Mouse (Mus musculus) heart, embryonic 11.5 days (tissue): Measurements from ENCODE around the gene Tmem158. TPM values are rescaled to one million over a fixed set of nuclear protein-coding genes. Genes with fewer than 3 reads are reported as not detected.

Source experiments
- ATAC-seq: fragments of 200-750 bp; cut with Nextera tagmentation; replicated peaks from 2 replicates; pipeline ENCODE4 v1.8.0; 2017; ENCODE audit warnings: moderate library complexity; ENCODE audit not compliant: insufficient number of reproducible peaks, low FRiP score, low TSS enrichment
- H3K27ac ChIP-seq: fragments of 300-500 bp; sonication (generic); 2 replicates; pipeline ENCODE4 v1.5.1; 2014; ENCODE audit warnings: mild to moderate bottlenecking, low read depth, low read length
- H3K27me3 ChIP-seq: fragments of 300-500 bp; sonication (generic); 2 replicates; pipeline ENCODE4 v1.6.1; 2014; ENCODE audit warnings: mild to moderate bottlenecking, low read length, mixed read lengths; ENCODE audit not compliant: control insufficient read depth, insufficient read depth
- H3K36me3 ChIP-seq: fragments of 300-500 bp; sonication (generic); 2 replicates; pipeline ENCODE4 v1.6.1; 2014; ENCODE audit warnings: mild to moderate bottlenecking, low read length, moderate library complexity, mixed read lengths; ENCODE audit not compliant: control insufficient read depth, insufficient read depth
- H3K4me1 ChIP-seq: fragments of 300-500 bp; sonication (generic); 2 replicates; pipeline ENCODE4 v1.6.1; 2014; ENCODE audit warnings: low read length; ENCODE audit not compliant: control insufficient read depth, insufficient read depth
- H3K4me2 ChIP-seq: fragments of 300-500 bp; sonication (generic); 2 replicates; pipeline ENCODE4 v1.6.1; 2014; ENCODE audit warnings: mild to moderate bottlenecking, moderate library complexity
- H3K4me3 ChIP-seq: fragments of 300-500 bp; sonication (generic); 2 replicates; pipeline ENCODE4 v1.5.1; 2014; ENCODE audit warnings: low read depth, low read length
- H3K9ac ChIP-seq: fragments of 300-500 bp; sonication (generic); 2 replicates; pipeline ENCODE4 v1.6.1; 2014; ENCODE audit warnings: mild to moderate bottlenecking, low read depth, low read length, moderate library complexity
- H3K9me3 ChIP-seq: fragments of 300-500 bp; sonication (generic); replicated peaks from 2 replicates; pipeline ENCODE4 v1.6.1; 2016; ENCODE audit warnings: low read length; ENCODE audit not compliant: control insufficient read depth
- WGBS: fragments of 180-500 bp; shearing (Covaris S2); extraction: QIAGEN DNeasy Blood & Tissue Kit; methylation state at CpG from one replicate; pipeline ENCODE4 v1.1.7; 2014; ENCODE audit not compliant: insufficient replicate concordance; 5-methylcytosine and 5-hydroxymethylcytosine counted together
- polyA plus RNA-seq: library from polyadenylated mRNA; unstranded; fragments of >200 nt; fragmentation: Nextera tagmentation; extraction: Ambion mirVana; gene quantifications from 2 replicates; pipeline ENCODE4 v1.2.1, GENCODE M21; 2014

Gene Tmem158
- polyA plus RNA-seq, 1 experiment from 2014 or later = 2.2 TPM

- no peak overlapping the region for H3K4me2 ChIP-seq
- no peak overlapping the region for H3K4me3 ChIP-seq
- 66% methylated on average over 3 of the region's 3 CpGs for WGBS
- H3K4me1 ChIP-seq = no peaks in the 10 kb centered on the region
- H3K9ac ChIP-seq = no peak overlapping the region
- H3K36me3 ChIP-seq = no peaks in the 10 kb centered on the region
- H3K27me3 ChIP-seq = no peaks in the 10 kb centered on the region
- no peak for ATAC-seq
- H3K9me3 ChIP-seq = no peaks in the 10 kb centered on the region
- H3K27ac ChIP-seq = no peak overlapping the region
These were observed 27.8 kb upstream of the Tmem158 start for GRCm38 (mm10) chr9:123288378-123288777.

GRCm38 (mm10) chr9:123285623-123286022, 25.1 kb upstream of the Tmem158 start:
- H3K4me3 ChIP-seq = no peak overlapping the region
- no peak for ATAC-seq
- H3K4me2 ChIP-seq = no peak overlapping the region
- no peaks in the 10 kb centered on the region for H3K36me3 ChIP-seq
- no peaks in the 10 kb centered on the region for H3K27me3 ChIP-seq
- no peaks in the 10 kb centered on the region for H3K9me3 ChIP-seq
- H3K9ac ChIP-seq = no peak overlapping the region
- no peak overlapping the region for H3K27ac ChIP-seq
- WGBS = 35% methylated on average over 4 of the region's 4 CpGs
- H3K4me1 ChIP-seq = peaks cover 1% of the 10 kb centered on the region; the same call in 1 of the 2 replicates

- Histone ChIP-seq H3K4me2 (no peak overlapping the region), H3K27ac (no peak overlapping the region), H3K4me3 (no peak overlapping the region), H3K4me1 (peaks cover 3% of the 10 kb centered on the region; the same call in 1 of the 2 replicates), H3K9me3 (no peaks in the 10 kb centered on the region), H3K27me3 (no peaks in the 10 kb centered on the region), H3K36me3 (no peaks in the 10 kb centered on the region), H3K9ac (no peak overlapping the region)
- no peak for ATAC-seq
These were observed 20.2 kb upstream of the Tmem158 start for GRCm38 (mm10) chr9:123280775-123281174.

- ATAC-seq = no peak
- Histone ChIP-seq H3K27me3 (no peaks in the 10 kb centered on the region), H3K9ac (no peak overlapping the region), H3K4me2 (no peak overlapping the region), H3K27ac (no peak overlapping the region), H3K9me3 (no peaks in the 10 kb centered on the region), H3K4me3 (no peak overlapping the region), H3K4me1 (peaks cover 3% of the 10 kb centered on the region; the same call in 1 of the 2 replicates), H3K36me3 (no peaks in the 10 kb centered on the region)
- WGBS = 72% methylated on average over 2 of the region's 2 CpGs
These were observed 17.4 kb upstream of the Tmem158 start for GRCm38 (mm10) chr9:123278003-123278402.

GRCm38 (mm10) chr9:123275373-123275772, 14.8 kb upstream of the Tmem158 start:
- H3K4me2 ChIP-seq = no peak overlapping the region
- H3K36me3 ChIP-seq = no peaks in the 10 kb centered on the region
- H3K9ac ChIP-seq = no peak overlapping the region
- H3K4me3 ChIP-seq = no peak overlapping the region
- no peaks in the 10 kb centered on the region for H3K27me3 ChIP-seq
- H3K9me3 ChIP-seq = no peaks in the 10 kb centered on the region
- H3K4me1 ChIP-seq = no peaks in the 10 kb centered on the region; the same call in 1 of the 2 replicates
- no peak for ATAC-seq
- H3K27ac ChIP-seq = no peak overlapping the region
- WGBS = 75% methylated on average over 2 of the region's 2 CpGs

GRCm38 (mm10) chr9:123274674-123275073, 14.1 kb upstream of the Tmem158 start:
- ATAC-seq = no peak
- H3K9ac ChIP-seq = no peak overlapping the region
- H3K27ac ChIP-seq = no peak overlapping the region
- H3K4me3 ChIP-seq = no peak overlapping the region
- no peaks in the 10 kb centered on the region for H3K36me3 ChIP-seq
- H3K4me2 ChIP-seq = no peak overlapping the region
- H3K27me3 ChIP-seq = no peaks in the 10 kb centered on the region
- no peaks in the 10 kb centered on the region for H3K4me1 ChIP-seq
- WGBS = 37% methylated on average over 5 of the region's 5 CpGs
- H3K9me3 ChIP-seq = no peaks in the 10 kb centered on the region

- no peak for ATAC-seq
- Histone ChIP-seq H3K4me1 (no peaks in the 10 kb centered on the region), H3K27ac (no peak overlapping the region), H3K9ac (no peak overlapping the region), H3K4me3 (no peak overlapping the region), H3K36me3 (no peaks in the 10 kb centered on the region), H3K4me2 (no peak overlapping the region), H3K9me3 (no peaks in the 10 kb centered on the region), H3K27me3 (no peaks in the 10 kb centered on the region)
- WGBS = 54% methylated on average over 2 of the region's 2 CpGs
These were observed 13.3 kb upstream of the Tmem158 start for GRCm38 (mm10) chr9:123273876-123274275.

- ATAC-seq = no peak
- H3K4me2 ChIP-seq = no peak overlapping the region
- no peak overlapping the region for H3K9ac ChIP-seq
- H3K4me3 ChIP-seq = no peak overlapping the region
- 63% methylated on average over 4 of the region's 4 CpGs for WGBS
- H3K27ac ChIP-seq = no peak overlapping the region
- H3K36me3 ChIP-seq = no peaks in the 10 kb centered on the region
- no peaks in the 10 kb centered on the region for H3K27me3 ChIP-seq
- H3K9me3 ChIP-seq = no peaks in the 10 kb centered on the region
- no peaks in the 10 kb centered on the region for H3K4me1 ChIP-seq
These were observed 11.0 kb upstream of the Tmem158 start for GRCm38 (mm10) chr9:123271552-123271951.

- Histone ChIP-seq H3K9me3 (no peaks in the 10 kb centered on the region), H3K4me3 (no peak overlapping the region), H3K9ac (no peak overlapping the region), H3K36me3 (no peaks in the 10 kb centered on the region), H3K27ac (no peak overlapping the region), H3K4me1 (no peaks in the 10 kb centered on the region), H3K4me2 (no peak overlapping the region), H3K27me3 (no peaks in the 10 kb centered on the region)
- ATAC-seq = no peak
- WGBS = 66% methylated on average over 2 of the region's 2 CpGs
These were observed 9.5 kb upstream of the Tmem158 start for GRCm38 (mm10) chr9:123269906-123270558.
